Mouse (Mus musculus): Measurements from ENCODE around the gene Brpf3. TPM values are rescaled to one million over a fixed set of nuclear protein-coding genes. Genes with fewer than 3 reads are reported as not detected.

Gene Brpf3
- 47.6 and 82.5 TPM in 2 replicates for polyA plus RNA-seq (2012; ENCODE audit: low replicate concordance)

DNA sequence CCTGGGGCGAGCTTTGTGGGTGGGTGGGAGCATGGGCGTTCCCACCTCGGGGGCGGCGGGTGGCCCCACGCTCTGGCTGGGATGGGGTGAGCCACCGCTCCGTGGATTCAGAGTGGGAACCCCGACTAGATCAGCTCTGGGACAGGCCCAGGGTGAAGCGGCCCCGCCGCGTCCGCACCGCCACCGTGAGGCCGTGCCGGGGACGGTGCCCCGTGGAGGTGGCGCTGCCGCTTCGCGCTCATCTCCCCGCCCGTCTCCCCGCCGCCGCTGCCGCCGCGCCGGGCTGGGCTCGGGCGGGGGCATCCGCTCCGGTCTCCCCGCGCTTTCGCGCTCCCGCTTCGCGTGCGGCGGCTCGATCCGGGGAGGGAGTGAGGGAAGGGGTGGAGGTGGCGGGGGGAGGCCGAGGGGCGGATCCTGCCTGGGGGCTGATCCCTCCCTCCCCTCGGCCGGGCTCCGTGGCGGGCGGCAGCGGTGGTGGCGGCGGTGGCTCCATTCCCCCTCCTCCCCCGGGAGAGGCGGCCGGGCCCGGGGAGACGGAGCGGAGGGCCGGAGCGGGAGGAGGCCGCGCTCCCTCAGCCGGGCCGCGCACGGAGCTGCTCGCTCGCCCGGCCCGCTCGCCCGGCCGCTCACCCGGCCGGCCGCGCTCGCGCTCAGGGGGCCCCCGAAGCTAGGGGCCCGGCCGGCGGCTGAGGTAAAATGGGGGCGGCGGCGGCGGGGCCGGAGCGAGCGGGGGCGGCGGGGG, at the start of gene Brpf3:
Gene Brpf3 (plus strand): TSS at position 420 of the 742 bp plus-strand sequence.

DNA sequence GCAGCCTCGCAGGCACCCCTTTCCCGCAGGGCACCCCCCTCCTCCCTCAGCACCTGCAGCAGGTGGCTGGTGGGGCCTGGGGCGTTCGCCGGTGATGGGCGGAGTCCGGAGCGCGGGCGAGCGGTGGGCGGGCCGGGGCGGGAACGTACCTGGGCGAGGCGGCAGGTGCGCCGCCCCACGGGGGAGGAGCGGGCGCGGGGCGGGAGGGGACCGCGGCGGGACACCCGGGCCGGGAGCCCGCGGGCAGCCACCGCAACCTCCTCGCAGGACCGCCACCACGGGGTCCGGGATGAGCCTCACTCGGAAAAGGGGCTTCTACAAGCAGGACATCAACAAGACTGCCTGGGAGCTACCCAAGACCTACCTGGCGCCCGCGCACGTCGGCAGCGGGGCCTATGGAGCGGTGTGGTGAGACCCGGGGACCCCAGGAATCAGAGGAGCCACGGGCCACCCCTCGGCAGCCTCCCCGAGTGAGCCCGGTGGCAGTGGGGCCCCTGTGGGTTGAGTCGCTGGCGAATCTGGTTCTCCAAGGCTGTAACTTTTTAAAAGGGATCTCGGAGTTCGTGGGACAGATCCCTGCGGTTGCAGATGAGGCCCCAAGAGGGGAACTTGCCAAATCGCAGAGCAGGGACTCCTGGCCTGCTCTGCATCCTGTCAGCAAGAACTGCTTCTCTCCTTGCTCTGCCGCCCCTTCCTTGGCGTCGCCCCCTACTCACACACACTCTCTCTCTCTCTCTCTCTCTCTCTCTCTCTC, 31.6 kb upstream of the Brpf3 start, which contains the start of gene Mapk13:
Gene Mapk13 (plus strand): TSS at position 177 of the 754 bp plus-strand sequence.

DNA sequence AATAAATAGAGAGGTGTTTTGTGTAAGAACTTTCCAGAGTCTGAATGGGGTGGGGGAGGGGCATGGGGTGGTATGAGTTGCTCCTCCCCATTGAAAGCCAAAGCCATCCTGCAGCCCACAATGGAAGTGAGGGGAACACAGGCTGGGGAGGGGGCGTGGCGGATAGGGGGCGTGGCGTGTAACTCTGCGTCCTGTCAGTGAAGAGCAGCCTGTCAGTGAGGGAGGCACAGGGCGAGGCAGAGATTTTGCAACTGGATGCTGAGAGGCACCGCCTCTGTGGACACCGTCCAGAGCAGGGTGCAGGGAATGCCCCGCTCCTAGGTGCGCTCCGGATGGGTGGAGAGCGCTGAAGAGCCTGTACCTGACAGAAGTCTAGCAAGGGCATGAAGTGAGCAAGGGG, 57.3 kb downstream of the Brpf3 start, which contains the start of gene Pnpla1:
Gene Pnpla1 (plus strand): TSS at position 207 of the 400 bp plus-strand sequence.

Other genes starting within 250 kb of the Brpf3 start
- gene Clps, start 240.3 kb upstream of the Brpf3 start, polyA plus RNA-seq (2012; ENCODE audit: low replicate concordance) = 0.53 and 5.3 TPM in 2 replicates
- gene Lhfpl5, start 225.4 kb upstream of the Brpf3 start, polyA plus RNA-seq (2012; ENCODE audit: low replicate concordance) = not detected in 2 replicates
- 24.2 and 90.2 TPM in 2 replicates for gene Srpk1, start 178.4 kb upstream of the Brpf3 start, polyA plus RNA-seq (2012; ENCODE audit: low replicate concordance)
- 1.0 and 1.3 TPM in 2 replicates for gene Slc26a8, start 110.9 kb upstream of the Brpf3 start, polyA plus RNA-seq (2012; ENCODE audit: low replicate concordance)
- gene Mapk14, start 109.8 kb upstream of the Brpf3 start, polyA plus RNA-seq (2012; ENCODE audit: low replicate concordance) = 41.9 and 109 TPM in 2 replicates
- 1.3 TPM in 1 of 2 replicates, not detected in the other for gene AC170998.1, start 75.0 kb upstream of the Brpf3 start, polyA plus RNA-seq (2012; ENCODE audit: low replicate concordance)
- 0.85 and 6.3 TPM in 2 replicates for gene Mapk13, start 31.8 kb upstream of the Brpf3 start, polyA plus RNA-seq (2012; ENCODE audit: low replicate concordance)
- not detected in 2 replicates for gene Pnpla1, start 57.3 kb downstream of the Brpf3 start, polyA plus RNA-seq (2012; ENCODE audit: low replicate concordance)
- 0.35 and 0.99 TPM in 2 replicates for gene 4930539E08Rik, start 114.2 kb downstream of the Brpf3 start, polyA plus RNA-seq (2012; ENCODE audit: low replicate concordance)
- 0.14 TPM in 1 of 2 replicates, not detected in the other for gene Pxt1, start 142.8 kb downstream of the Brpf3 start, polyA plus RNA-seq (2012; ENCODE audit: low replicate concordance)
- 88.5 and 185 TPM in 2 replicates for gene Kctd20, start 150.9 kb downstream of the Brpf3 start, polyA plus RNA-seq (2012; ENCODE audit: low replicate concordance)
- gene Stk38, start 206.9 kb downstream of the Brpf3 start, polyA plus RNA-seq (2012; ENCODE audit: low replicate concordance) = 196 and 559 TPM in 2 replicates
- gene Srsf3, start 231.5 kb downstream of the Brpf3 start, polyA plus RNA-seq (2012; ENCODE audit: low replicate concordance) = 24.5 and 106 TPM in 2 replicates